Mouse (Mus musculus) lung, adult 2 months (tissue): ENCODE data around the gene Fnbp1l. TPM values are rescaled to one million over a fixed set of nuclear protein-coding genes. Genes with fewer than 3 reads are reported as not detected.

Experiments used
- DNase-seq: peaks from one replicate; pipeline ENCODE4 v3.0.0; 2022
- H3K4me1 ChIP-seq: fragments of 200-500 bp; 2 replicates; pipeline ENCODE4 v1.6.1; 2011; ENCODE audit warnings: low read length; ENCODE audit not compliant: control insufficient read depth, insufficient read depth
- H3K4me3 ChIP-seq: fragments of 200-500 bp; replicated peaks from 2 replicates; pipeline ENCODE3; 2011; ENCODE audit warnings: low read depth, mild to moderate bottlenecking, control low read depth, low read length; ENCODE audit errors: extremely low read depth
- CTCF ChIP-seq: fragments of 200-500 bp; IDR thresholded peaks from 2 replicates; pipeline ENCODE4 v1.5.1; 2011; ENCODE audit warnings: mild to moderate bottlenecking, low read length, control low read depth; ENCODE audit not compliant: insufficient read depth
- POLR2A ChIP-seq: fragments of 200-500 bp; IDR thresholded peaks from 2 replicates; pipeline ENCODE4 v1.6.1; 2011; ENCODE audit warnings: low read depth, mild to moderate bottlenecking, control low read depth, low read length, borderline replicate concordance; ENCODE audit errors: extremely low read depth
- WGBS: fragments of 180-500 bp; shearing (Covaris S2); methylation state at CpG from one replicate; pipeline ENCODE4 v1.1.7; 2018; 5-methylcytosine and 5-hydroxymethylcytosine counted together
- polyA plus RNA-seq: library from polyadenylated mRNA; depleted of rRNA; stranded (reverse); fragments of >200 nt; gene quantifications from 2 replicates; pipeline ENCODE4 v1.2.3, GENCODE M21; 2012

Fnbp1l gene
- polyA plus RNA-seq, 1 experiment: 40.4 TPM

DNA sequence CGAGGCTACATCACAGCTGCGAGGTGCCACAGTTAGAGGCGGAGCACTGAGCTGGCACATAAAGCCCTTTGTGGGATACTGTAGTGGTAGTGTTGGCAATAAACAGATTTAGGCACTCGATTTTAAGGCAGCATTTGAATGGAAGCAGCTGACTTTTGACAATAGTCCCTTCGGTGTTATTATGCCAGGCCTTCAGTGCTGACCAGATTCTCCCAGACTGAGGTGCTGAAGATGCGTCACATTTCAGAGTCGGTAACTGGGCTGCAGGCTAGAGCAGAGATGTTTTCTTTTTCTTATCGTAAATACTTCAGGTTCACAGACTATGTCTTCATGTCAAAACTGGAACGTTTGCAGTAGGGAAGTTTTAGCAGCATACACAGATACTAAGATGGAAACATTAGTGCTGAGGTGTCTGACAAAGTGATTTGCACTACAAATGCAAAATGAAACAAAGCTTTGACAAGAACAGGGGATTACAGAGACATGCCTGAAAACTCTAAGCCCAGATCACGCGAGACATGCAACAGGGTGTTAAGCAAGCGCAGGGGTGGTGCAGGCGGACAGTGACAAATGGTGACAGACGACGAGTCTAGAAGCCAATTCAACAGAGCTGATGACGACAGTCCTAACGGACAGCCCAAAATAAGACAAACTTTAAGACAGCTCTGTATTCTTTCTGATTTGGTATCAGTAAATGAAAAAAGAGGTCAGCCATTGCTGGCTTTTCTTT, 79.4 kb downstream of the Fnbp1l start:
- TF ChIP-seq POLR2A: no peak
- TF ChIP-seq CTCF: no peak
- no peaks in the 10 kb centered on the region for H3K4me1 ChIP-seq
- 78% methylated on average over 17 of the region's 17 CpGs for WGBS
- DNase-seq: no peak
- no peak overlapping the region for H3K4me3 ChIP-seq

DNA sequence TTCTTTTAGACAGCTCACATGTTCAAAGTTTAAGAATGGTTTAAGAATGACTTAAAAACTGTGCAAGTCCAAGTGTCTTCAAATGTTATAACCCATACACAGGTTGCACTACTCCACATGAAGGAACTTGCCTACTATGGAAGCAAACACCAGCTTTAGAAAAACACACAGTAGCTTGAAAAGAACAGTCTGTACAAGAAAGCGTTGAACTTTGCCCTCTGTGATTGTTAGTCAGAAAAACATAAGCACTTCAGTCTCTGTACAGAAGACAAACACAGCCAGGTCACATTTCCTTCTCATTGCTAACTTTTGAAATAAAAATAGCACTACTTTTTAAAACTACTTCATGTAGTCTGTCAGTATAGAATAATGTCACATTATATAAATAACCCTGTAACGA, 80.7 kb downstream of the Fnbp1l start:
- DNase-seq: no peak
- no peak overlapping the region for H3K4me3 ChIP-seq
- H3K4me1 ChIP-seq: no peaks in the 10 kb centered on the region
- no peak for TF ChIP-seq CTCF
- TF ChIP-seq POLR2A: no peak
- 68% methylated on average over 2 of the region's 2 CpGs for WGBS

DNA sequence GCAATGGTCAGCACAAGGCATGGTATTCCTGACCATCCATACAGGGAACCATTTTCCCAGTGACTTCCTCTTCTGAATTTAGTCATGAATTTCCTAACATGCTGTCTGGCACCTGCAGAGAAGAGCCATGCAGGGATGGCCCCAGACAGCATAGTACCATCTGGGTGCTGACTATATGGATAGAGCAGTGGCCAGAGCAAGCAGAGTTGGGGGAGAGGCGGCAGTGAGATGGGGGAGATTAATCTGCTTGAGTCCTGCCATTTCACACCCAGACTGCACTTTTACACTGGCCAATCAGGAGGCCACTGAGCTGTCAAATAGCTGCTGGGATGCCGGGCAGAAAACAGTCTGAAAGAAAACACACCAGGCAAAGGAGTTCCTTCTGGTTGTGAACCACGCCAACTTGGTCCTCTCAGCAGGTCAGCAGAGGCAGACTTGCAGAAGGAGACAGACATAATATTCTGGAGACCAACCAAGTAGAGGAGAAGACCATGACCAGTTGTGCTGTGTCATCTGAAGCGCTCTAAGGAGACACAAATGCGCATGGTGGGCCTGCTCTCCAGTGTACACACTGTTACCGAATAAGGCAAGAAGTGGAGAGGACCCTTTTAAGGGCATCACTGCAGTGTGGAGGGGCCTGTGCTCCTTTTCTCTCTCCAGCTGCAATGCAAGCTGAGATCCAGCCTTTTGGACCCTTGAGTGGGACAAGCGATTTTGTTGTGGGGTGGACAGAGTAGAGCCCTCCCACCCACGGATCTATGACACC, 83.4 kb downstream of the Fnbp1l start:
- DNase-seq: no peak
- no peak for TF ChIP-seq CTCF
- no peak for TF ChIP-seq POLR2A
- Histone ChIP-seq H3K4me3 (no peak overlapping the region), H3K4me1 (no peaks in the 10 kb centered on the region)
- 89% methylated on average over 8 of the region's 8 CpGs for WGBS

DNA sequence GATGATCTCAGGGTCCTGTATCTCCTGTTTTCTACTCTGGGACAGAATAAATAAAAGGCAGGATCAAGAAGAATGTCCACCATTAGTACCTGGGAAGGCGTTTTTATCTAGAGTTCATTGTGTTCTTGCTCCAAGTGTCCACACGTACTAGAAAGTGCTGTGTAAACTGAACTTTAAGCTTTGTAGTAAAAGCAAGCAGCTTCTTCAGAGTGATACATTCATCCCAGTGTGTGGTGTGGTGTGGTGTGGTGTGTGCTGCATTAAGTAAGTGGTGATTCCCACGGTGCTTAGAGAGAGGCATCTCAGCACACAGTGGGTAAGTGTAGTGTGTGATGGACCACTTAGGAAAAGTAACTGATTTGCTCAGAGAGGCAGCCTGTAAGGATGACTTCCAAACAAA, 91.0 kb downstream of the Fnbp1l start:
- WGBS: 75% methylated on average over 3 of the region's 3 CpGs
- H3K4me3 ChIP-seq: no peak overlapping the region
- no peaks in the 10 kb centered on the region for H3K4me1 ChIP-seq
- no peak for DNase-seq
- TF ChIP-seq POLR2A (no peak), CTCF (no peak)

DNA sequence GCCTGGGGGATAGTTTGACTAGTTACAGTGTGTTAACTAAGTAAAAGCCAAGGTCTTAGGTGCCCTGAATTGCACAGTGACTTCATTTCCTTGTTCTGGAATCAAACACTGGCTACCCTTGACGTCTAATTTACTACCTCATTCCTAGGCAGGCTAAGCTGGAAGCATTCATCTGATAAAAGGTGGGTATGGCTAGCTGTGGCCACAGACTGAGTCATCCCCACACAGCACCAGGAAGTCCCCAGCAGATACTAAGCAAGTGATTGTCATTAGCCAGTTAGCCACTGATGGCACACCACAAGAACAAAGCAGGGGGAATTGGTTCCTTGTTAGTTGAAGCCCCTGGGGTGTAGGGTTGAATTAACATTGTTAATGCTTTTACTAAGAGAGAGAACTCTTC, 98.2 kb downstream of the Fnbp1l start:
- no peak for TF ChIP-seq CTCF
- TF ChIP-seq POLR2A: no peak
- H3K4me1 ChIP-seq: no peaks in the 10 kb centered on the region
- no peak overlapping the region for H3K4me3 ChIP-seq
- DNase-seq: no peak
- 38% methylated on average over 1 of the region's 1 CpGs for WGBS

DNA sequence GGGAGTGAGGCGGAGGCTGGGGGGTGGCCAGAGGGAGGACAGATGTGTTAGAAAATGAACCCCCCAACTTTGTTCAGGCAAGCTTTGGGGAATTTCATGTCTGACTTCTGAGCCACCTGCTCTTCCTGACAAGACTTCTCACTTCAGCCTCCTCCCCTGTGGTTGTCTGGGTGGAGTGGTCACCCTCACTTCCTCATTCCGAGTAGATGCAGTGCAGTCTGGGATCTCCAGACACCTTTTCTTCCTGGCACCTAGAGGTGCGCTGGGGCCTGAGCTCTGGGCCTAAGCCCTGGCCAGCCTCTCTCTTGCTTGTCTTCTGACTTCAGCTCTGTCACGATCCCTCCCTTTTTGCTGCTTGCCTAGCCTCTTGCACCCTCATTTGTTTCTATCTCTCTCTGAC, 98.6 kb downstream of the Fnbp1l start:
- Histone ChIP-seq H3K4me3 (no peak overlapping the region), H3K4me1 (no peaks in the 10 kb centered on the region)
- no peak for DNase-seq
- TF ChIP-seq CTCF: no peak
- no peak for TF ChIP-seq POLR2A
- WGBS: 89% methylated on average over 4 of the region's 4 CpGs

DNA sequence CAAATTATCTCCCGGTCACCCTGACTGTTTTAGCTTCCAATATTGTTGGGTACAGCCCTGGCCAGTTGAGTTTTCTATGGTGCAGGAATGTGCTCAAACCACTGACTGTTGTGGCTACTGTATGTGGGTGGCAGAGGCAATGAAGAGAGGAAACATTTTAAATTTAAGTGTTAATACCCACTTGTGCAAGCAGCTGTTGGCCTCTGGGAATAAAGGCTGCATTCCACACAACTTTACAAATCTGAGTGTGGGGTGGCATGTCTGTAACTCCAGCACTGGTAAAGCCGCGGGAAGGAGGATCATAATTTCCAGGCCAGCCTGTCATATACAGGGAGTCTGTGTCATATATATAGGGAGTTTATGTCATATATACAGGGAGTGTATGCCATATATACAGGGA, 99.2 kb downstream of the Fnbp1l start:
- TF ChIP-seq CTCF: no peak
- TF ChIP-seq POLR2A: no peak
- Histone ChIP-seq H3K4me1 (no peaks in the 10 kb centered on the region), H3K4me3 (no peak overlapping the region)
- DNase-seq: no peak
- WGBS: 88% methylated on average over 3 of the region's 3 CpGs

DNA sequence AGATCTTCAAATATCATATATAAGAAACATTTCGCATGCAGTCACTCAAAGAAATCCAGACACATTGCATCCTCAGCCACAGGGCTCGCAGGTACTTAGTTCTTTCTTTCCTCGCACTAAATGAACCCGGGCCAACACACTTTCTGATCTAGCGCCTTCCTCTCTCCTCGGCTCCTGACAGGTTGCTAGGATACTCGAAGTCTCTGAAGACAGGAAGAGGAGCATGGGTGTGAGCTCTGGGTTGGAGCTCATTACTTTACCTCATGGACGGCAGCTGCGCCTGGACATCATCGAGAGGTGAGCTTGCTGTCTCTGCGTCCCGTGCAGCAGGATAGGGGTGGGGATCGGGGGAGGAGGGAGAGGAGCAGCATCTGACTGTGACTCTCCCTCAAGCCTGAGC, 100.4 kb downstream of the Fnbp1l start:
- TF ChIP-seq POLR2A (no peak), CTCF (no peak)
- no peak overlapping the region for H3K4me3 ChIP-seq
- WGBS: 68% methylated on average over 13 of the region's 13 CpGs
- no peak for DNase-seq
- no peaks in the 10 kb centered on the region for H3K4me1 ChIP-seq

DNA sequence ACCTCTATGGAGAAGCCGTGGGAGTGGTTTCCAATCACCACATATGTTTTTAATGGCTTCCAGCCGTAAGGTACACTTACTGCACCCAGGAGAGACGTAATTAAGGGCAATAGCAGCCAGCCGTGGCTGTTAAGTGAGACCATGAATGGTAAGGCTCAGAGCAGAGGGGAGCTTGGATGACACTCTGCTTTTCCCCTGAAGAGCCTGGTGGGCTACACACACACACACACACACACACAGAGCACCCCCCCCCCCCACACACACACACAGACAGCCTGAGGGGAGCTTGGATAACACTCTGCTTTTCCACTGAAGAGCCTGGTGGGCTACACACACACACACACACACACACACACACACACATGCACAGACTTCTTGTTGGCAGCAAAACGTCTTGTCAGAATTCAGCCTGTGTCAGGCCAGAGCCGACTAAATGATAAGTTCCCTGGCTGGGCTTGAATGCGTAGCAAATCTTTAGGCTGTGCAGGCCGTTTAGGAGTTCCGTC, 101.2 kb downstream of the Fnbp1l start:
- no peaks in the 10 kb centered on the region for H3K4me1 ChIP-seq
- no peak for TF ChIP-seq CTCF
- no peak for TF ChIP-seq POLR2A
- WGBS: 73% methylated on average over 9 of the region's 9 CpGs
- no peak overlapping the region for H3K4me3 ChIP-seq
- no peak for DNase-seq

DNA sequence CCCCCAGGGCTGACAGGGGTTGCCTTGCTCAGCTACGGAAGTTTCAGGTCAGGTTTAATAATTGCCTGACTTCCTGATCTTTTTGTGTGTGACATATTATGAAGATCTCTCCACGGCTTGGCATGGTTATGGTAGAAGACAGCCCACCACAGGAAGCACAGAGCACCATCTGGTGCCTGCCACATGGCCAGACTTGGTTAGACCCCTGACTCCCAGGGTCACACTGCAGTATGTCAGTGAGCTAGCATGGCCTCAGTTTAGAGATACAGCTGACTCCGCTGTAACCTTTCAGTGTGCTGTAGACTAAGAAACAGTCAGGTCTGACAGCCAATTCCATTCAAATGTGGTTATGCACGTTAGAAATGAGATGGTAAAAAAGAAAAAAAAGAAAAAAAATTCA, 101.8 kb downstream of the Fnbp1l start:
- Histone ChIP-seq H3K4me3 (no peak overlapping the region), H3K4me1 (no peaks in the 10 kb centered on the region)
- TF ChIP-seq POLR2A (no peak), CTCF (no peak)
- no peak for DNase-seq
- WGBS: 59% methylated on average over 4 of the region's 4 CpGs
